Mouse (Mus musculus) layer of hippocampus, adult 2 months (tissue): Measurements from ENCODE around the gene Trp53rkb. TPM values are rescaled to one million over a fixed set of nuclear protein-coding genes. Genes with fewer than 3 reads are reported as not detected.
"Not testable (repeated sequence)": the region's sequence is repeated elsewhere in the genome, so short reads cannot be mapped to it uniquely, and the experiment has no call there.

Experiments used
- DNase-seq, 2 experiments: peaks; one replicate each; pipeline ENCODE4 v3.0.0; 2022; ENCODE audit warnings: low spot score in 2 of 2
- H3K27ac ChIP-seq: fragments of 200-600 bp; 2 replicates; pipeline ENCODE4 v1.8.1; 2022
- H3K4me3 ChIP-seq: fragments of 200-600 bp; 2 replicates; pipeline ENCODE4 v1.8.1; 2022; ENCODE audit warnings: mild to moderate bottlenecking
- CTCF ChIP-seq: fragments of 200-600 bp; conservative IDR thresholded peaks from 2 replicates; pipeline ENCODE4 v1.8.1; 2022; ENCODE audit warnings: antibody characterized with exemption, mild to moderate bottlenecking, moderate library complexity
- long read RNA-seq, 2 experiments: library from polyadenylated mRNA; stranded (forward); transcript quantifications; one replicate each; pipeline ENCODE4 v2.0.0; 2021; ENCODE audit warnings: borderline mapping rate in 2 of 2
- total RNA-seq, 2 experiments: library from RNA; stranded (reverse); gene quantifications; 2 replicates each; pipeline ENCODE4 v1.2.3; 2021

Gene Trp53rkb
- total RNA-seq: 1 to 10 TPM; 5.8 to 7.9 TPM
- long read RNA-seq, experiment 1, full-length matches to known transcripts: 6 of 8 reads
- long read RNA-seq, experiment 1, partial matches to known transcripts: 0 of 8 reads
- long read RNA-seq, experiment 1, other reads (novel, unspliced or antisense): 2 of 8 reads
- long read RNA-seq, experiment 2, full-length matches to known transcripts: 11 of 16 reads
- long read RNA-seq, experiment 2, partial matches to known transcripts: 0 of 16 reads
- long read RNA-seq, experiment 2, other reads (novel, unspliced or antisense): 5 of 16 reads

- no peak for TF ChIP-seq CTCF
- peak in 1 of 2 experiments; percentile 49 for DNase-seq
- H3K4me3 ChIP-seq: peak within 1 kb of the TSS; percentile 57
- H3K27ac ChIP-seq: peak within 1 kb of the TSS; percentile 91
These were observed at the start of gene Trp53rkb for GRCm38 (mm10) chr2:166792355-166792754. Gene Trp53rkb (plus strand): TSS chr2:166792531.

- DNase-seq: no peak
- no peak for TF ChIP-seq CTCF
- no peak overlapping the region for H3K4me3 ChIP-seq
- H3K27ac ChIP-seq: no peak overlapping the region
These were observed 48.8 kb upstream of the Trp53rkb start for GRCm38 (mm10) chr2:166743504-166743903.

DNA sequence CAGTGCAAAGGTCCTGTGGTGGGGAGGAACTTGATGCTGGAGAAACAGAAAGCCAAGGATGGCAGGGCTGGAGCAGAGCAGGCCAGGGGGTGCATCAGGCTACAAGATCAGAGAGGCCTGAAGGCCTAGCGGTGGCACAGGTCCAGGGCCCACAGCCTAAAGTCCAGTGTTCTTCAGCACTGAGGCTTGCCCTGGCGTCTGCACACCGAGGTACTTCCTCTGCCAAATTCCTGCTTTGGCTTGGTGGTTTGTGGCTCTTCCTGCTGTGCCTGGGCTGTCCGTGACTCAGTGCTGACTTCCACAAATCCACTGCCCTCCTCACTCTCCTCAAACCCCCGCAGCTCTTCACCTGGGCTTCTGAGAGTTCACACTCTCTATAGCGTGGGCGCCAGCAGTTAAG is 47.9 kb upstream of the Trp53rkb start:
- no peak for DNase-seq
- Histone ChIP-seq H3K27ac (no peak overlapping the region), H3K4me3 (no peak overlapping the region)
- no peak for TF ChIP-seq CTCF

GRCm38 (mm10) chr2:166745849-166746248 is 46.5 kb upstream of the Trp53rkb start:
- no peak overlapping the region for H3K27ac ChIP-seq
- TF ChIP-seq CTCF: no peak
- DNase-seq: no peak
- H3K4me3 ChIP-seq: no peak overlapping the region

DNA sequence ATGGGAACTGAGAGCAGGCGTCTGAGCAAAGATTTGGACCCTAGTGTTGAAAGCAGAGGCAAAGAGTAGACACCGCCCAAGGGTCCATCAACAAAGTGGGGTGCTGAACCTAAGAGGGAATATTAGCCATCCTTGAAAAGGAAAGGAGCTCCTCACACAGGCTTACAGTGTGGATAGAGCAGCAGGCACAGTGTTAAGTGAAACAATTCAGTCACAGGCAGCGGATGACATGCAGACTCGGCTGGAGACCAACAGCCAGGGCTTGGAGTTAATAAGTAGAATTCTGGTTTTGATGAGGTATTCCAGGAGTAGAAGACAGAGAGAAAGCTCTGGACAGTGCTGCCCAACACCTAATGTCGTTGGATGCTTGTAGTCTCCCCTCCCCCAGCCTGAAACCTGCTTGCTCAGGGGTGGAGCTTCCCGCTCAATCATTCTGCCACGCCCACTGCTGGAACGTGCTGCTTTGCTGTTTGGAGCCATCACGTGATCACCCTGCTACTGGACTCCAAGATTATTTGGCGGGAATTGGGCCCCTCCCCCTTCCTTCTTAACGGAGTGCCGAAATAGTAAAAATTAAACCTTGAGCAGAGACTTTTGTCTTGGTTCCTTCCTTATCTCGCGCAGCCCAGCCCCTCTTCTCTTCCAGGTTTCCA is 45.9 kb upstream of the Trp53rkb start:
- not testable (repeated sequence) for H3K27ac ChIP-seq, H3K4me3 ChIP-seq, DNase-seq

DNA sequence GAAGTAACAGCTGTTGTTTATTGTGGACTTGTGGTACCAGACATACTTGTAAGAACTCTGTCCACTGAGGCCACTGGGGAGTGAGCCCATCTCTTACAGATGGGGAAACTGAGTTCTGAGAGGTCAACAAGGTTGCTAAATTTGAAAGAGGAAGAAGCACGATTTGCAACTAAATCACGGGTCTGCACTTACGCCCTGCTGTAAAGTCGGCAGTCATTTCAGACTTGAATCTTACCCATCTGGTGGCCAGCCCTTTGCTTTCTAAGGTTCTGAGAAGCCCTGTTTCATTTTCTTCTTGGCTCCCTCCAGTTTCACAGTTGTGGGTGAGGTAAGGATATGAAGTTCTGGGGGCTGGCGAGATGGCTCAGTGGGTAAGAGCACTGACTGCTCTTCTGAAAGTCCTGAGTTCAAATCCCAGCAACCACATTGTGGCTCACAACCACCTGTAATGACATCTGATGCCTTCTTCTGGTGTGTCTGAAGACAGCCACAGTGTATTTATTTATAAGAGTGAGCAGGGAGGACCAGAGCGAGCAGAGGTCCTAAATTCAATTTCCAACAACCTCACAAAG is 41.6 kb upstream of the Trp53rkb start:
- H3K27ac ChIP-seq: no peak overlapping the region
- DNase-seq: no peak
- H3K4me3 ChIP-seq: no peak overlapping the region
- no peak for TF ChIP-seq CTCF

DNA sequence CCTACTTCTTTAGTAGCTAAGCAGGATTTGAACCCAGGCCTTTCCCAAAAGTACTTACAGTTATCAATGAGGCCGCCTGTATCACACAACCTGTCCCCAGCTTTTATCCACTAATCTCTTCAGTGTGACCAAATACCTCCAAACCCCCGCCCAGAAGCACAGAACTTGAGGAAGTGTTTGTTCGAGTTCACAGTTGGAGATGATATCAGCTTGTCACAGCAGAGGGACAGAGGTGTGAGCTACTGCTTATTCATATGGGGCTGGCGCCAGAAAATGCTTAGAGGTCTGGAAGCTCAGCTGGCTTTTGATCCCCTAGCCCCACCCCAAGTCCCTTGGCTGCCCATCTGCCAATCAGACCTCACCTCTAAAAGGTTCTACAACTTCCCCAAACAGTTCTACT is 38.1 kb upstream of the Trp53rkb start:
- Histone ChIP-seq H3K27ac (no peak overlapping the region), H3K4me3 (no peak overlapping the region)
- no peak for TF ChIP-seq CTCF
- DNase-seq: no peak

DNA sequence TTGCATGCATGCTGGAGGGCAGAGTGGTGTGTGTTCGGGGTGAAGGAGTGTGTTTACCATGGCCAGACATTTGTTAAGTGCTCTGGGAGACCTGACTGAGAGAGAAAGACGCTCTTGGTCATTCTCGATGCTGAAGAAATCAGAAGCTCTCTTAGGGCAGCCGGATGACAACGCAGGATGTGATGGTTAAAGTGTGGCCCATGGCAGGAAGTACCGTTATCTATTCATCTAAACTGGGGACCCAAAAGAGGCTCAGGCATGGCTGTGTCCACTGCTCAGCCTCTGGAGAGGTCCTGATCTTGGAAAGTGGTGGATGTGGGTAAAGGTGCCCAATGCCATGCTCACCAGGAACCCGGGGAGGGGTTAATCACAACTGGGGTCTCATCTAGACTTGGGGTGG is 37.6 kb upstream of the Trp53rkb start:
- no peak for TF ChIP-seq CTCF
- DNase-seq: no peak
- H3K27ac ChIP-seq: no peak overlapping the region
- H3K4me3 ChIP-seq: no peak overlapping the region

DNA sequence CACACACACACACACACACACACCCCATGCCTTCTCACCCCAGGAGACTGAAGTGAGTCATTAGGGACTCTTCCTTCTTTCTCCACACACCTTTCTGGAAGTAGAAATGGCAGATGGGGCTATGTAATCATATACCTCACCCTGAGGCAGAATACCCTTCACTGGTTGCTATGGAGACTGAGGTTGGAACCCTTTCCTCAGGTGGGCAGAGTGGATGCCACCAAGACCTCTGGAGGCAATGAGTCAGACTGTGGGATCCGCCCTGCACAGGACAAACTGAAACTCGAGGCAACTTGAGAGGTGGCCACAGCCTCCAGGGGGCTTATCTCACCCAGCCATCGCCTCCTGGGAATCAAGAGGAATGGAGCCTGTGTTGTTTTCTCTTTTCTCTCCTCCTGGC is 34.4 kb upstream of the Trp53rkb start:
- DNase-seq: no peak
- H3K4me3 ChIP-seq: no peak overlapping the region
- TF ChIP-seq CTCF: no peak

GRCm38 (mm10) chr2:166764051-166764450 is 28.3 kb upstream of the Trp53rkb start:
- no peak for DNase-seq
- H3K4me3 ChIP-seq: no peak overlapping the region
- no peak overlapping the region for H3K27ac ChIP-seq
- TF ChIP-seq CTCF: no peak

More for the DNA sequence above, 34.4 kb upstream of the Trp53rkb start:
- no peak overlapping the region for H3K27ac ChIP-seq

DNA sequence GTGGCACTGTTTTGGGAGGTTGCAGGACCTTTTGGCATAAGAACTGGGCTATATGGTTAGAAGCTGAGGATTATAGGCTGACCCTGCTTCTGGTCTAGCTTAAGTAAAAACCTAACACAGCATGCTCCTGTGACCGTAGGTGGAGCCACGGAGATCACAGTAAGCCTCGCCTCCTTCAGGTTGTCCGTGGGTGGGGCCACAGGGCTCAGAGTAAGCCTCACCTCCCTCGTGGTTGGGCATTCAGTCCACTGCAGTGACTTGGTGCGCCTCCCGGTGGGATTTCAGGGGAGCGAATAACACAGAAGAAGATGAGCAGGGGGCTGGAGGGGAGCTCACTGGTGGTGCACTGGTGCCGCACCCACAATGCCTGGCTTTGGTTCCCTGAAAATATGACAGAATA is 24.7 kb upstream of the Trp53rkb start:
- Histone ChIP-seq H3K4me3 (no peak overlapping the region), H3K27ac (no peak overlapping the region)
- no peak for DNase-seq
- TF ChIP-seq CTCF: no peak

DNA sequence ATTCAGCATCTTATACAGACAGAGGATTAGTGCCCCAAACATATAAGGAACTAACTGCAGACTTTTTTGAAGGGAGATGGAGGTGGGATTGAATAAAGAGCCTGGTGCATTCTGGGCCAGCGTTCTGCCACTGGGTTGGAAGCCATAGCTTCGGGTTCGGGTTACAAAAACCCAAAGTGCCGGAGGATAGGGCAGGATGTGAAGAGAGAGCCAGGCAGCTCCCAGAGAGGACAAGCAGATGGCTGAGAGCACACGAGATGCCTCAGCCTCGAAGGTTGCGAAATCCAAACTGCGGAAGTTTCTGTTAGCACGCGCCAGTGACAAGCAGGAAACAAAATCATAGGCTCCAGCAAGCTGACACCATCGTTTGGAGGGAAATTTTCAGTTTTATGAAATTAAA is 20.9 kb upstream of the Trp53rkb start:
- TF ChIP-seq CTCF: no peak
- Histone ChIP-seq H3K4me3 (no peak overlapping the region), H3K27ac (peak overlapping the region; percentile 15; the same call in 1 of the 2 replicates)
- no peak for DNase-seq

- no peak overlapping the region for H3K27ac ChIP-seq
- TF ChIP-seq CTCF: no peak
- H3K4me3 ChIP-seq: no peak overlapping the region
- DNase-seq: no peak
These were observed 18.7 kb upstream of the Trp53rkb start for GRCm38 (mm10) chr2:166773587-166773986.

- no peak for DNase-seq
- TF ChIP-seq CTCF: no peak
- H3K27ac ChIP-seq: no peak overlapping the region
- H3K4me3 ChIP-seq: no peak overlapping the region
These were observed 18.1 kb upstream of the Trp53rkb start for GRCm38 (mm10) chr2:166774275-166774674.
